Mouse (Mus musculus): ENCODE results near the gene Gm21987. TPM values are rescaled to one million over a fixed set of nuclear protein-coding genes. Genes with fewer than 3 reads are reported as not detected.
"Not testable (repeated sequence)": the region's sequence is repeated elsewhere in the genome, so short reads cannot be mapped to it uniquely, and the experiment has no call there.

The Gm21987 gene
- not detected for total RNA-seq (2021)
- long read RNA-seq = 0 reads

DNA sequence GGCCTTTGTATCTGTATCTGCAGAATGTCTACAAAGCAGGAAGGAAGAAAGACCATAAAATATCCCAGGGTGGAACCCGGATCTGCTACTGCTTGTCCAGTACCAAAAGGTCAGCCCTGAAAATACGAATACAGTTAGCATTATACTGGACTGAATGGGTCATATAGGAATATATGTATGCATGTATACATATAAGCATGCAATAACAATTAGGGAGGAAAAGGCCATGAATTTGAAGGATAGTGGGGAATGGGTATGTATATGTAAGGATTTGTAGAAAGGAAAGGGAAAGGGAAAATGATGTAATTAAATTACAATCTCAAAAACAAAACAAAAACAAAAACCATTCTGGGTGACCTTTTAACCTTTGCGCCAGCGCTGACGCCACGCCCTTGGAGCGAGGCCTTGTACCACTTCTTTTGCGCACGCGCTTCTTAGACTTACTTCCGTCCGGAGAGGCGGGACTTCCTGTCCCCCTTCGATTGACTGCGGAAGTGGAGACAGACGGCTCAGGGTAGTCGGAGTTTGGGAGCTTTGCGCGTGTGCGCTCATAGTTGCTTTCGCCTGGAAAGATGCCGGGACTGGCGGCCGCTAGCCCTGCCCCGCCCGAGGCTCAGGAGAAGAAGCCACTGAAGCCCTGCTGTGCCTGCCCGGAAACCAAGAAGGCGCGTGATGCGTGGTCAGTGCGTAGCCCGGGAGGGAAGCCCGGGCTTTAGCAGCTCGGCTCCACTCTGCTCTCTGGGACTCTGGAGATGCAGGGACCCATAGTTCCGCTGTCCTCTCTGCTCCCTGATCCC, at the start of gene Gm21987, which contains the start of gene Cox17:
Gm21987 (plus strand) TSS at position 512 of the 797 bp plus-strand sequence.
Cox17 (plus strand) TSS at position 463 of the 797 bp plus-strand sequence.
- DNase-seq (ENCODE audit: low spot score in 2 of 2) = peak; percentile 90 to 96

DNA sequence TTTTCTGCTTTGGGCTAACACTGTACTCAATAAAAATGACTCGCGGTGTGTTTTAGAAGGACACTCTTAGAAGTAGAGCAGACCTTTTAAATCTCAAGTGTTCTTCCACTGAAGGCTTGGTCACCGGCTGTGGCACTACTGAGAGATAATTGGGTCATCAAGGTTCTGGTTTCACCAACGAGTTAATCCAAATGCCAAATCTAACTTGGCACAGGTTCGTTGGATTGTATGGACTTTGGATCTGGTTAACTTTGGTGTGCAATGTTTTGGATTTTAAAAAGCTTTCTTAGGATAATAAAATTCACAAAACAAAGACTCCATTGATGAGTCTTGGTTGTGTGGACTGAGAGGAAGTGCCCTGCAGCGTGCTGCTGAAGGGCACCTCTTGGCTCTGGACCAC, 48.4 kb upstream of the Gm21987 start:
- DNase-seq (ENCODE audit: low spot score in 2 of 2) = no peak

DNA sequence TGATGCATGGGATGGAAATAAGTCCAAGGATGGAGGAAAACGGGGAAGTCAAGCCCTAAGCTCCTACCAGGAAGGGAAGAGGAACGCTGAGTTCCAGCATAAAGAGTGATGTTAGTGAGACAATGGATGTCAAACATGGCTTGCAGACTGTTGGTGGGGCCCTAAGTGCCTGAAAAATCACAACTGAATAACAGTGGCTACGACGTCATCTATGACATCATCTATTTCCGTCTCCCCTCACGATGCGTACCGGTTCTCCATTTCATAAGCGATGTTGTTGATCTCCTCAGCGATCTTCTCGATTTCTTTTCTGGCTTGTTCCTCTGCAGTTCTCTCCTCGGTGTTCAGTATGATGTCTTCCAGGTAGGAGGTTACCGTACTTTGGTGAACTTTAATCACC, 44.5 kb upstream of the Gm21987 start:
- DNase-seq (ENCODE audit: low spot score in 2 of 2) = no peak

DNA sequence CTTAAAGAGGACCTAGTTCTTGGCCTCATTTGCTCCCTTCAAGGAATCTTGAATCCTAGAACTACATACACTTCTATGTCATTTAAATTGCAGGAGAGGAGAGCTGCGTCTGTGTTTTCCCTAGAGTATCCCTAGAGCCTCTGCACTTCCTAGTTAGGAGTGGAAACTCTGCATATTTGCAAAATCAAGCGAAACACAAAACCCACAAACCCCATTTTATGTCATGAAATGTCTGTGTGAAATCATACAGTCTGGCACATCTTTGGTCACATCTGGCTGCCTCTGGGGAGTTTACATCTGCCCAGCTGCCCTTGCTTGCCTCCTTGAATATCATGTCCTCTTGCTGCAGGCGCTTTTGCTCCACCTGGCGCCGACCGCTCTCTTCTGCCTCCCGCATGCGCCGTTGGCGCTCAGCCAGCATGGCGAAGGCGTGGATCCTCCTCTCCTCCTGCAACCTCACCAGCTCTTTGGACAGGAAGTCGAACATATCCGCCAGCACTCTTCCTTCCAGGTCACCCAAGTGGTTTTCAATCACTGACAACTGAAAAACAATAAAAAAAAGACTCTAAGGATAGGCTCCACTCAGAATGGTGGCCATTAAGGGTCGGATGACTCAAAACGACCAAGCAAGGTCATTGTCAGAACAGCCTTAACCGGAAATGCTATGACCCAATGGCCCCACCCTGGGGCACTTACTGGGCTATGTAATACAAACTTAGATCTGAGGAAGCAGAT, 42.2 kb upstream of the Gm21987 start:
- no peak for DNase-seq (ENCODE audit: low spot score in 2 of 2)

DNA sequence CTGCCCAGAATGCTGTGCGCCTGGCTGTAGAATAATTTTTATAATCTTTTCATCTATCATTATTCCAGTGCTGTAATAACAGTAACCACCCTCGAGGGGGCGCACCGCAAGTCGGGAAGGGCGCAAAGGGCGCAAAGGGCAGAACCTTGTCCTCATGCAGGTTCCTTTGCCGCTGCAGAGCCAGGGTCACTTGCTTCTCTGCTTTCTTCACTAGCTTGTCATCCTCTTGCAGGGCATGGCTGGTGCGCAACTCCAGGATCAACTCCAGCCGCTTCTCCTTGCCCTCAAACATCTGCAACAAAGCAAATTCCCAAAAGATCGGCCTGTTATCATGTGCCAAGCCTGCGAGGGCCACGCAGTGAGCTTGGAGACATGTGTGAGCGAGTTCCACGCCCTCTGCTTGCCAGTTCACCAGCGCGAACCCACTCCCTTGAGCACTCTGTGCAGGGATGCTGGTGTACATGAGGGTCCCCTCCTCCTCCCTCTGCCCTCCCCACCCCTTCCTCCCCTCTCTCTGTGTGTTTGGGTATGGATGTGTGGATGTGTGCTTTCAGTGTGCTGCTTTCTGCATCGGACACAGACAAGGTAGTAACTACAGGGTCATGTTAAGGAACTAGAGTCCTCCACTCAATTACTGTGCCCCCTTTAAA, 40.1 kb upstream of the Gm21987 start:
- DNase-seq (ENCODE audit: low spot score in 2 of 2) = no peak

DNA sequence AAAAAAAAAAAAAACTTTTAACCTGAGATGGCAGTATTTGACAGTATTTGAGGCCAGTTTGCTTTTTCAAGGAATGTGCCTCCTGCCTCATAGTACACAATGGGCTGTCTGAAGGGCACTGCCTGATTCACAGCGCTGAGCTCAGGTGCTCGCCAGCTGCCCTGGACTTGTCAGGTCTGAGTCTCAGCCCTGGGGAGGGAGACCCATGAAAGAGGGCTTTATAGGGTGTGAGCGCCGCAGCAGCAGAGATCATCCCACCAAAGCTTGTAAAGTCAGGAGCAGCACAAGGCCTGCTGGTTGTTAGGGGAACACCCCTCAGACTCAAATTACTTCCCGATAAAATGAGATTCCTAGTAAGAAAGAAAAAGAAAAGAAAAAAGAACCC, 39.6 kb upstream of the Gm21987 start:
- no peak for DNase-seq (ENCODE audit: low spot score in 2 of 2)

DNA sequence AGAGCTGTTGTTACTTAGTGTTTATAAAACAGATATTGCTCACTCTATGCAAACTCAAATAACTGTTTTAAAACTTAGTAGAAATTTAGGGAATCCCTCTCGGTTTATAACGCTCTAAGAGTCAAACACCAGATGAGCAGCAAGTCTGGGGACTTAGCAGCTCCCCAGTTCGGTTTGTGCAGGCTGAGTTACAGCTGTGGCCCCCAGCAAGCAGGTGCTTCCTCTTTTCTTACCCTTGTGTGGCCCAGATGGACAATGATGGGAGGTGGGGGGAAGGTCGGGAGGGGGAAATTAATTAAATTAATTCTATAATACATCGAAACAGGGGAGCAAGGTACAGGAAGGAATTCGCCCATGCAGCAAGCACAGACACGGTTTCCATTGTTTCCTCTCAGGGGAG, 39.2 kb upstream of the Gm21987 start:
- no peak for DNase-seq (ENCODE audit: low spot score in 2 of 2)

DNA sequence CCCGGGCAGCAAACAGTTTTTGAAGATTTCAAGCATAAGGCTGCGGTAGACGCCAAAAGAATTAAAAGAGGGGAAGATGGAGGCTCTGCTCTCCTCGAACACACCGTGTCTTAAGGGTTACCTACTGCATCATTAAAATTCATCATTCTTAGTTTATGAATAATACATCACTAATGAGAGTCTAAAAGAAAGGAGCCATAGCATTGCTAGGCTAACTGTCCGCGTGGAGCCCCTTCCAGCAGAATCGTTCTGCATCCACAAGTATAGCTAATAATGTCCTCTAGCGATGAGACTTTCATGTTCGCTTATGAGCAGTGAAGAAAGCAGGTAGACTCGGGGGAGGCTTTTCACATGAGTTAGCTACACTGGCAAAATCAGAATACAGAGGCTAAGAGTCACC, 38.6 kb upstream of the Gm21987 start:
- no peak for DNase-seq (ENCODE audit: low spot score in 2 of 2)

DNA sequence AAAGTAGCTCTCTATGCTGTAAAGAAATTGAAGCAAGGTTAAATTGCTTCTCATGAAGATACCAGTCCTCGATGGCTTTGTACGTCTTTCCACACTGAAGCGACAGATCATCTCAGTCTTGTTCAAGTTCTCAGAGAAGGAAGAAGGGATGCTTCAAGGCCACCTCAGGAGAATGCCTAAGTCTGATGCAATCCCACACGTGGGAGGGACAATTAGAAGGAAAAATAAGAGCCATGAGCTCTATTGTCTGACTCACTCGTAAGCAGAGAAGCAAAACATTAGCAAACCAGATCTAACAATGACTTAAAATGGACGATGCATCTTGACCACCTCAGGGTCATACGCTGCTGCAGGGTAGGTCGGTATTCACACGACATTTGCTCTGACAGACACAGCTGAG, 28.3 kb upstream of the Gm21987 start:
- no peak for DNase-seq (ENCODE audit: low spot score in 2 of 2)

DNA sequence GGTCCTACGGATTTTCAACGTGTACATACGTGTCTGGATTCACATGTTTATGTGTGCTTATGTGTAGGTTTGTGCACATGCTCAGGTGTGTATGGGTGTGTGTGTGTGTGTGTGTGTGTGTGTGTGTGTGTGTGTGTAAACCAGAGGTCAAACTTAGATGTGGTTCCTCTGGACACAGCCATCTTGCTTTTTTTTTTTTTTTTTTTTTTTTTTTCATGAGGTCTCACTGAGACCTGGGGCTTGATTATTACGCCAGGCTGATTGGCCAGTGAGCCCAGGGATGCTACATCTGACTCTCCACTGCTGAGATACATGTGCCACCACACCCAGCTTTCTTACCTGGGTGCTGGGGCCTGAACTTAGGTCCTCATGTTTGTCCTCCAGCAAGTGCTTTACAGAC, 27.8 kb upstream of the Gm21987 start:
- DNase-seq (ENCODE audit: low spot score in 2 of 2) = no peak

DNA sequence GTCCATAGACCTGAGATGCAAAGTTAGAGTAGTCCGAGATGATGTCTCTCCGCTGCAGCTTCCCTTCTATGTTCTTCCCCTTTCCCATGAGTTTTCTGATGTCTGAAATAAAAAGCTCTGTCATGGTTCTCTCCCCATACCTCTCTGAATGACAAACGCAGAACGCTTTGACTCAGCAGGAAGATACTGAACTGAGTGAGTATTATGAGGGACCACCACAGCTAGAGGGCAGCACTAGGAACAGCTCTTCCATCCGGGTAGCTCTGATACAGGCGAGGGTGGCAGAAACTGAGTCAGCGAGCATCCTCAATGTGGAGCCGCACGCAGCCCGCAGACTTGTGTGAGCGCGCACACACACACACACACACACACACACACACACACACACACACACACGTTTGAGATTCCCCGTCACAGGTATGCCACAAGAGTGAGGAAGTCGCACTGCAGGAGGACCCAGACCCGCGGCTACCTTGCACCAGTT, 25.3 kb upstream of the Gm21987 start:
- peak; percentile 48 to 76 for DNase-seq (ENCODE audit: low spot score in 2 of 2)

DNA sequence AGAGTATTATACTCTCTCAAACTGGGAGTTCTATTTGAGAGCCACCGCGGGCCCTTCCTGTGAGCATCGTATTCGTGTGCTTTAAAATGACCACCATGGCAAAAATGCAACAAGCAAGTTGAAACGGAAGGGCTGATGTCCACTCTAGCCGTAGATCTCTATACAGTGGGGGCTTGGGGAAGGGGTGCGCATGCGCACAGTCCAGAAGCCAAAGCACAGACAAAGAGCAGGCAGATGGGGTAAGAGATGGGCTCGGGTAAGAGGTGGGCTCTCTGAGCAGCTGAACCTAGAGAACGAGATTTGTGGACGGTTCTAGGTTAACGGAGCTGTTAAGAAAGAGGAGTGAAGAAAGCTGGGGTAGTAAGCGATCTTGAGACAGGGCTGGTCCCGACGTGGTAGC, 22.5 kb upstream of the Gm21987 start:
- no peak for DNase-seq (ENCODE audit: low spot score in 2 of 2)

DNA sequence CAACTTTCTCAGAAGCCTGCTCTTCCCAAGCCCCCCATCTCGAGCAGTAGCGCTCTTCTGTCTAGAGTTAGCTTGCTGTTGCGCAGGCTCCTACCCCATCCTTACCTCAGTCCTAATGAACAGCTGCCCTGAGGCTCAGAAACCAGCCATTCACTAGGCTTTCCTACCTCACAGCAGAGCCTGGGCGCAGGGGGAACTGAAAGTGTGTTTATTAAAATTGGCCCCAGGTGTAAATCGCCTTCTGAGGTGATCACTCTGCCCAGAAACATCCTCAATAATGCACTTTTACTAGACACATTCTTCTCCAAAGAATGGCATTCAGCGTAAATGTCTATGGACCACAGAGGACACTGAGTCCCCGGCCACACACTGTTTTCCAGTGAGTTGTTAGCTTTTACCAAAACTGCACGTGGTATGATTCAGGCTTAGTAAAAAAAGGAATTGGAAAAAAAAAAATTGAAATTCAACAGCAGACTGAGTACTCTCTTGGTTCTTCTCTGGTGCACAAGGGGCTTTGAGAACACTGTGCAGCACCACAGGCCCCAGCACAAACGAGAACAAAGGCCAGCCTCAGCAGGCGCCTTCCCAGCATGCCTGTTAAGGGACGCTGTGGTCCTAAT, 20.0 kb upstream of the Gm21987 start:
- DNase-seq (ENCODE audit: low spot score in 2 of 2) = no peak

DNA sequence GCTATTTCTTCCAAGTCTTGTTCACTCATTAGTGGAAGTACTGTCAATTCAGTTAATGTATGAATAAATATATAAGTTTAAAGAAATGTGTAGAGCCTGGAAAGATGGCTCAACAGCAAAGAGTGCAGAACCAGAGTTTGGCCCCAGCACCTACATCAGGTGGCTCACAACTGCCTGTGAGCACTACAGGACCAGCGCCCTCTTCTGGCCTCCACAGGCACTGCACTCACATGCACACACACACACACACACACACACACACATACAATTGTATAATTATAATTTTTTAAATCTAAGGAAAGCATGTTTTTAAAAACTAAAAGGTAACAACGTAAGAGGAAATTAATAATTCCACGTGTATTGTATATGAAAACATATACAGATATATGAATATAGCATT, 17.5 kb upstream of the Gm21987 start:
- no peak for DNase-seq (ENCODE audit: low spot score in 2 of 2)

DNA sequence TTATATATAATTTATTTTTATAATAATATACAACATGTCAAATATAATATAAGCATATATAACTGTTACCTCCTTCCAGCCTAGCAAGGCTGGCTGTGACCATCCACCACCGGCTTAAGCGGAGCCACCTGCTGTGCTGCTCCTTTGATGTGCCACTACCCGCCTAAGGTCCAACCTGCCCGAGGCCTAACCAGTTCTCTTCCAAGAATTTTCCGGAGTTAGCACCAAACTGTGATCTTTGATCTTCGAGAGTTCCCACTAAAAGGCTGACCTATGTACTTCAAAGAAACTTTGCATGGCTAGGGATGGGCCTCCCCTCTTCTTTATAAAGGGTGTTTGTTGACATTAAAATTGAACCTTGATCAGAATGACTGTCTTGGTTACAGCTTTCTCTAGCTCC, 12.4 kb upstream of the Gm21987 start:
- no peak for DNase-seq (ENCODE audit: low spot score in 2 of 2)

DNA sequence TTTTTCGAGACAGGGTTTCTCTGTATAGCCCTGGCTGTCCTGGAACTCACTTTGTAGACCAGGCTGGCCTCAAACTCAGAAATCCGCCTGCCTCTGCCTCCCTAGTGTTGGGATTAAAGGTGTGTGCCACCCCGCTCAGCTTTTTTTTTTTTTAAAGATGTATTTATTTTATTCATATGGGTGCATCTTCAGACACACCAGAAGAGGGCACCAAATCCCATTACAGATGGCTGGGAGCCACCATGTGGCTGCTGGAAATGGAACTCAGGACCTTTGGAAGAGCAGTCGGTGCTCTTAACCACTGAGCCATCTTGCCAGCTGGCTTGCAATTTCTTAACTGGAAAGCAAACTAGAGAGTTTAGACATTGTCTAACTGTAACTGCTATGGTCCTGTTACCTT, 8.8 kb upstream of the Gm21987 start:
- DNase-seq (ENCODE audit: low spot score in 2 of 2) = not testable (repeated sequence)

DNA sequence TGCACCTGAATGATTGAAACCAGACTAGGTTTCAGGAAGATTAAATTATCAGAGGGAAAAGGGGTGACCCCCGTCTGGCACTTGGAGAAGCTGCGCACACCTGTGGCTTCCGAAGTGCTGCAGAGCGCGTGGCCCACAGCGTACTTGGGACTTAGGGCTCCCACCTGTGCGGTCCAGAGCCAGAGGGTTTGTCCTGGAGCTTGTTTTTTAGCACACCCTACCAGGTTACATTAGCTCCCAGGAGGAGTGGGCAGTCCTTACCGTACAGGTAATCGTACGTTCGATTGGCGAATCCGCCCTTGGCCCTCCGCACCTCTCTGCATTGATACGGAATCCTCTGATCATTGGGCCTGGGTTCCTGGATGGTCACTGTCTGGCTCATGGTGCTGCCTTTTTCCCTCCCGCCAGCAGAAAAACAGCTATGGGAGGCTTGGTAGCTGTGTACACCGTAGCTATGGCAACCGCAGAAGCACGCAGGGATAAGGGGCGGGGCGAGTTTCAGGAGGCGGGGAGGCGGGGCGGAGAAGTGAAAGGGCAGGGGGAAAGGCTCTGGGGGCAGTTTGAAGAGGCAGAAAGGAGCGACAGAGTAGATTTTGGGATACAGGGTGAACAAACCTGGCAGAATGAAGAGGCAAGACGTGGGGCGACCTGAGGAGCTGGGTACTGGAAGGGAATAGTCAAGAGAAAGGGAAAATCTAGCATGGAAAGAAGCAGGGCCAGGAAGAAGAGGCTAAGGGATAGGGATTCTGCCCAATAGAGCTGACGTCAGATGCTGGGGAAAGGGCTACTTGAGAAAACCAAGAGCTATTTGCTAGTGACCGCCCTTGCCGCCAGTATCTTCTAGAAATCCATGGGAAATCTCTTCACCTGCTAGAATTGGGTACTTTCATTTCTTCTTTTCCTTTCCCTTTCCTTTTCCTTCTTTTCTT, 5.2 kb upstream of the Gm21987 start, which contains the start of gene Maats1:
Maats1 (minus strand) TSS at position 748 of the 929 bp plus-strand sequence.
- DNase-seq (ENCODE audit: low spot score in 2 of 2) = peak; percentile 59 to 79

DNA sequence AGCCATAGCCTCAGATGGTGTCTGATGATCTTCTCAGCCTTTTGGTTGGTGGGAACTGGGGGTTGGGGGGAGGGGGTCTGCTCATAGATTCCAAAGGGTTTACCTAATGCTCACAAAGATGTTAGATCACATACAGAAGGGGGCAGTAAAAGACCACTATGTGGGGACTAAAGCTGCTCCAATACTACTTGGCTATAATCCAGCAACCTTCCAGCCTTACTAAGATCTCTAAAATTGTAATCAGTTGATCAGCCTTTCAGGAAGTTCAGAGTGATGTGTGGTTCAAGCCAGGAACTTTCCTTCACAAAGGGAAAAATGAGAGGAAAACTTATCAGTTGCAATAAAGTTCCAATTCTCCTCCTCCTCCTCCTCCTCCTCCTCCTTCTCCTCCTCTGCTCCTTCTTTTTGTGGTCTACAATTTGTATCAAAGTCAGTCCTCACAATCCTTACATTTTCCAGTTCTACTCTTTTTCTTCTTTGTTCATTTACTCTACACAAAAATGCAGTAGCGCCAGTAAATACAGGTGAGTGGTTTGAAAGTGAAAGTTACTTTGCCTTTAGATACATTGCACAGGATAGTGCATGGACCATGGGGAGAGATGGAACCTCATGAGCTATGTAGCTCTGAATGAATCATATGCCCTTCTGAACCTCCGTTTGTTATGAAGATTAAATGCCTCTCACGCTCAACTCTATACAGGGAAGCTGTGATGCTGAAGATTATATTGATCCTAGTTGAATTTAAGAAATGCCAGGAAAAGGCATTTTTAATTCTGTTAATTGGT, 1.7 kb upstream of the Gm21987 start:
- no peak for DNase-seq (ENCODE audit: low spot score in 2 of 2)

DNA sequence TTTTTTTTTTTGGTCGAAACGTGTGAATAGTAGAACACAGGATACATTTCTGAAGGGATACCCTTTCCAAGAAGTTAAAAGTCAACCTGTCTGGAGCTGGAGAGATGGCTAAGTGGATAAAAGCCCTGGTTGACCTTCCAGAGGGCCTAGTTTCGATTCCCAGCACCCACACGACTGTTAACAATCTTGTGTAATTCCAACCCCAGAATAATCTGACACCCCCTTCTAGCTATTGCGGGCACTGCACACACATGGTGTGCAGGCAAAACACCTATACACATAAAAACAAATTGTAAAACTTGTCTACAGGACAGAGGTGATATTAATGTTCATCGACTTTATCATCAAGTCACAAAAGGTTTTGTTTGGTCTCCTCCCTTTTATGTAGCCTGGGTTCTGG, 748 bp downstream of the Gm21987 start:
- DNase-seq (ENCODE audit: low spot score in 2 of 2) = no peak

Data from layer of hippocampus, adult 18-20 months (tissue).